Mouse (Mus musculus) stomach, postnatal 0 days (tissue): ENCODE results near the gene Rxra.

Experiments
- CTCF ChIP-seq: IDR thresholded peaks from 2 replicates; pipeline ENCODE4 v1.5.1; 2016; ENCODE audit warnings: antibody characterized with exemption, low read depth, mild to moderate bottlenecking, moderate library complexity
- EP300 ChIP-seq: optimal IDR thresholded peaks from 2 replicates; pipeline ENCODE3; 2016; ENCODE audit warnings: antibody characterized with exemption

- TF ChIP-seq CTCF (no peak), EP300 (no peak)
Measured at GRCm38 (mm10) chr2:27764256-27764936, 88.2 kb downstream of the Rxra start.
